Mouse (Mus musculus) intestine, embryonic 16.5 days (tissue): ENCODE results near the gene Galnt7. TPM values are rescaled to one million over a fixed set of nuclear protein-coding genes. Genes with fewer than 3 reads are reported as not detected.
A peak's percentile ranks its signal among the peaks of the same experiment; 100 is the strongest.

ENCODE experiments used
- ATAC-seq: fragments of 200-750 bp; cut with Nextera tagmentation; 2 replicates; pipeline ENCODE4 v1.8.0; 2017; ENCODE audit warnings: moderate TSS enrichment, moderate library complexity
- H3K27ac ChIP-seq: fragments of 300-500 bp; sonication (generic); 2 replicates; pipeline ENCODE4 v1.5.1; 2014; ENCODE audit warnings: mild to moderate bottlenecking, low read length
- H3K27me3 ChIP-seq: fragments of 300-500 bp; sonication (generic); replicated peaks from 2 replicates; pipeline ENCODE4 v1.6.1; 2014; ENCODE audit warnings: low read length, control low read depth, mixed read lengths; ENCODE audit not compliant: control insufficient read depth, insufficient read depth
- H3K36me3 ChIP-seq: fragments of 300-500 bp; sonication (generic); 2 replicates; pipeline ENCODE4 v1.6.1; 2014; ENCODE audit warnings: low read length, control low read depth; ENCODE audit not compliant: control insufficient read depth, insufficient read depth
- H3K4me1 ChIP-seq: fragments of 300-500 bp; sonication (generic); 2 replicates; pipeline ENCODE4 v1.6.1; 2014; ENCODE audit warnings: low read length, control low read depth, mixed read lengths; ENCODE audit not compliant: control insufficient read depth, insufficient read depth
- H3K4me2 ChIP-seq: fragments of 300-500 bp; sonication (generic); 2 replicates; pipeline ENCODE4 v1.6.1; 2014; ENCODE audit warnings: low read depth, low read length, control low read depth
- H3K4me3 ChIP-seq: fragments of 300-500 bp; sonication (generic); 2 replicates; pipeline ENCODE4 v1.5.1; 2014; ENCODE audit warnings: mild to moderate bottlenecking, low read length
- H3K9ac ChIP-seq: fragments of 300-500 bp; sonication (generic); 2 replicates; pipeline ENCODE4 v1.6.1; 2014; ENCODE audit warnings: low read depth, low read length
- H3K9me3 ChIP-seq: fragments of 300-500 bp; sonication (generic); 2 replicates; pipeline ENCODE4 v1.6.1; 2016; ENCODE audit warnings: low read length, control low read depth; ENCODE audit not compliant: control insufficient read depth
- WGBS: fragments of 180-500 bp; shearing (Covaris S2); extraction: QIAGEN DNeasy Blood & Tissue Kit; methylation state at CpG from one replicate; pipeline ENCODE4 v1.1.7; 2014; 5-methylcytosine and 5-hydroxymethylcytosine counted together
- polyA plus RNA-seq: library from polyadenylated mRNA; unstranded; fragments of >200 nt; fragmentation: Nextera tagmentation; extraction: Ambion mirVana; gene quantifications from 2 replicates; pipeline ENCODE4 v1.2.1, GENCODE M21; 2015

Gene Galnt7
- polyA plus RNA-seq, 1 experiment from 2014 or later, result 33.5 TPM

GRCm38 (mm10) chr8:57540951-57541350 lies 111.9 kb downstream of the Galnt7 start:
- Histone ChIP-seq H3K27ac (no peak overlapping the region), H3K9ac (no peak overlapping the region), H3K36me3 (0 out of 2 replicates have a peak, but pooled peaks cover 2% of the 10 kb centered on the region), H3K4me2 (no peak overlapping the region), H3K4me3 (no peak overlapping the region), H3K27me3 (no peaks in the 10 kb centered on the region), H3K9me3 (no peaks in the 10 kb centered on the region), H3K4me1 (no peaks in the 10 kb centered on the region)
- ATAC-seq, result no peak
- 87% methylated on average over 11 of the region's 11 CpGs for WGBS

- H3K4me2 ChIP-seq, result no peak overlapping the region
- WGBS, result 46% methylated on average over 12 of the region's 12 CpGs
- no peaks in the 10 kb centered on the region for H3K9me3 ChIP-seq
- 0 out of 2 replicates have a peak, but pooled peaks cover 5% of the 10 kb centered on the region for H3K36me3 ChIP-seq
- no peak overlapping the region for H3K27ac ChIP-seq
- no peak overlapping the region for H3K9ac ChIP-seq
- ATAC-seq, result peak; percentile 33; the same call in 1 of the 2 replicates
- no peak overlapping the region for H3K4me3 ChIP-seq
- H3K27me3 ChIP-seq, result no peaks in the 10 kb centered on the region
- no peaks in the 10 kb centered on the region for H3K4me1 ChIP-seq
Observed at GRCm38 (mm10) chr8:57540110-57540838, 112.6 kb downstream of the Galnt7 start.

- Histone ChIP-seq H3K4me2 (no peak overlapping the region), H3K4me1 (no peaks in the 10 kb centered on the region), H3K27me3 (no peaks in the 10 kb centered on the region), H3K9me3 (no peaks in the 10 kb centered on the region), H3K9ac (no peak overlapping the region), H3K27ac (no peak overlapping the region), H3K36me3 (0 out of 2 replicates have a peak, but pooled peaks cover 9% of the 10 kb centered on the region), H3K4me3 (no peak overlapping the region)
- no peak for ATAC-seq
- WGBS, result 78% methylated on average over 7 of the region's 7 CpGs
Observed at GRCm38 (mm10) chr8:57538601-57539000, 114.2 kb downstream of the Galnt7 start.

- ATAC-seq, result no peak
- Histone ChIP-seq H3K36me3 (0 out of 2 replicates have a peak, but pooled peaks cover 9% of the 10 kb centered on the region), H3K9ac (no peak overlapping the region)
Observed at GRCm38 (mm10) chr8:57536167-57536566, 116.7 kb downstream of the Galnt7 start.

GRCm38 (mm10) chr8:57534495-57534894 lies 118.3 kb downstream of the Galnt7 start:
- H3K4me2 ChIP-seq, result no peak overlapping the region
- 76% methylated on average over 4 of the region's 4 CpGs for WGBS
- no peak for ATAC-seq
- 0 out of 2 replicates have a peak, but pooled peaks cover 9% of the 10 kb centered on the region for H3K36me3 ChIP-seq
- H3K9me3 ChIP-seq, result no peaks in the 10 kb centered on the region
- no peaks in the 10 kb centered on the region for H3K27me3 ChIP-seq
- no peak overlapping the region for H3K4me3 ChIP-seq
- H3K9ac ChIP-seq, result no peak overlapping the region
- H3K4me1 ChIP-seq, result no peaks in the 10 kb centered on the region
- H3K27ac ChIP-seq, result no peak overlapping the region

More at GRCm38 (mm10) chr8:57536167-57536566, 116.7 kb downstream of the Galnt7 start:
- Histone ChIP-seq H3K4me1 (no peaks in the 10 kb centered on the region), H3K27me3 (no peaks in the 10 kb centered on the region), H3K9me3 (no peaks in the 10 kb centered on the region), H3K4me3 (no peak overlapping the region), H3K27ac (no peak overlapping the region), H3K4me2 (no peak overlapping the region)
- WGBS, result 90% methylated on average over 6 of the region's 6 CpGs

GRCm38 (mm10) chr8:57533106-57533505 lies 119.7 kb downstream of the Galnt7 start:
- WGBS, result 88% methylated on average over 4 of the region's 4 CpGs

GRCm38 (mm10) chr8:57532223-57532622 lies 120.6 kb downstream of the Galnt7 start:
- 59% methylated on average over 2 of the region's 2 CpGs for WGBS
- H3K27me3 ChIP-seq, result no peaks in the 10 kb centered on the region
- no peak overlapping the region for H3K4me2 ChIP-seq
- H3K36me3 ChIP-seq, result 0 out of 2 replicates have a peak, but pooled peaks cover 9% of the 10 kb centered on the region
- ATAC-seq, result no peak
- no peak overlapping the region for H3K4me3 ChIP-seq
- no peak overlapping the region for H3K27ac ChIP-seq
- H3K9me3 ChIP-seq, result no peaks in the 10 kb centered on the region
- H3K9ac ChIP-seq, result no peak overlapping the region
- no peaks in the 10 kb centered on the region for H3K4me1 ChIP-seq

More at GRCm38 (mm10) chr8:57533106-57533505, 119.7 kb downstream of the Galnt7 start:
- no peak overlapping the region for H3K4me3 ChIP-seq
- no peak for ATAC-seq
- H3K4me2 ChIP-seq, result no peak overlapping the region
- no peaks in the 10 kb centered on the region for H3K27me3 ChIP-seq
- H3K27ac ChIP-seq, result no peak overlapping the region
- no peak overlapping the region for H3K9ac ChIP-seq
- no peaks in the 10 kb centered on the region for H3K4me1 ChIP-seq
- H3K36me3 ChIP-seq, result 0 out of 2 replicates have a peak, but pooled peaks cover 9% of the 10 kb centered on the region
- H3K9me3 ChIP-seq, result no peaks in the 10 kb centered on the region

GRCm38 (mm10) chr8:57530666-57531349 lies 122.0 kb downstream of the Galnt7 start:
- H3K4me3 ChIP-seq, result no peak overlapping the region
- H3K9ac ChIP-seq, result no peak overlapping the region
- no peak overlapping the region; the same call in 1 of the 2 replicates for H3K4me2 ChIP-seq
- H3K9me3 ChIP-seq, result no peaks in the 10 kb centered on the region
- 0 out of 2 replicates have a peak, but pooled peaks cover 8% of the 10 kb centered on the region for H3K36me3 ChIP-seq
- ATAC-seq, result peak; percentile 79
- no peaks in the 10 kb centered on the region for H3K27me3 ChIP-seq
- 23% methylated on average over 15 of the region's 15 CpGs for WGBS
- no peaks in the 10 kb centered on the region for H3K4me1 ChIP-seq
- no peak overlapping the region for H3K27ac ChIP-seq

- 0 out of 2 replicates have a peak, but pooled peaks cover 6% of the 10 kb centered on the region for H3K36me3 ChIP-seq
- H3K9ac ChIP-seq, result no peak overlapping the region
- H3K4me3 ChIP-seq, result no peak overlapping the region
- H3K4me1 ChIP-seq, result no peaks in the 10 kb centered on the region
- H3K27ac ChIP-seq, result no peak overlapping the region
- H3K27me3 ChIP-seq, result no peaks in the 10 kb centered on the region
- WGBS, result 91% methylated on average over 13 of the region's 13 CpGs
- H3K9me3 ChIP-seq, result no peaks in the 10 kb centered on the region
- no peak for ATAC-seq
- H3K4me2 ChIP-seq, result no peak overlapping the region; the same call in 1 of the 2 replicates
Observed at GRCm38 (mm10) chr8:57530238-57530637, 122.6 kb downstream of the Galnt7 start.
